Mouse (Mus musculus) frontal cortex, postnatal 36 days (tissue): ENCODE results near the gene Tprn.

Experiments
- DNase-seq, 2 experiments: peaks; one replicate each; pipeline ENCODE4 v3.0.0; 2022; ENCODE audit warnings: low spot score in 2 of 2

Gene Tprn

DNA sequence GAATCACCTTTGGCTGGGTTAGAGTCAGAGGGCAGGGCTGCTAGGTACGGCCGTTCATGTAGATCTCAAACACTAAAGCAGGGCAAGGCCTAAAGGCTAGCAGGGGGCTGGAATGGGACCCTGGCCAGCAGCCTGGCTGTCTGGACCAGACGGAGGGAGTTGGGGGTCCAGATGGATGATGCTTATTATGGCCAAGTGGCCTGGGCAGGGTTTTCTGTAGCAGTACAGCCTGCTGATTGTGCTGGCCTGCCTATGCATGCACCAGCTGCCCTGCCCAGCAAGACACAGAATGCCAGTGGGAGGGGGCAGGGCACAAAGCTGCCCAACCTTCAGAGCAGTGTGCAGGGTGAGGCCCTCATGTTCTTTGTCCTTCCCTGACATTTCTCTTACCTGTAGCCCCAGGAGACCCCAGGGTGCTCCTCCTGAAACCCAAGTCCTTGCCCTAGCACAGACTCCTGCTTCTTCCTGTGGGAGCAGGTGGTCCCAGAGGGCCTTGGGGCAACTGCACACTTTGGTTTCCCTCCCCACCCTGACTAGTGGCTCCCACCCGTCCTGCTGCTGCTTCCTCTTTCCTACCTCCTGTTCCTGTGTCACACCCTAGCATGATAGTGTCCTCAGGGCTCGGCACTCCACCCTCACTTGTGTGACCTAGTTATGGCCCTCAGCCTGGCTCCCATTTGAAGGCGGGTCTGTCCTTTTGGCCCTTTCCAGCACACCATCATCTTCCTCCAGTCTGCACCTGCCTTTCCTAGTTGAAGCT is 3.7 kb downstream of the Tprn start:
- DNase-seq = no peak

DNA sequence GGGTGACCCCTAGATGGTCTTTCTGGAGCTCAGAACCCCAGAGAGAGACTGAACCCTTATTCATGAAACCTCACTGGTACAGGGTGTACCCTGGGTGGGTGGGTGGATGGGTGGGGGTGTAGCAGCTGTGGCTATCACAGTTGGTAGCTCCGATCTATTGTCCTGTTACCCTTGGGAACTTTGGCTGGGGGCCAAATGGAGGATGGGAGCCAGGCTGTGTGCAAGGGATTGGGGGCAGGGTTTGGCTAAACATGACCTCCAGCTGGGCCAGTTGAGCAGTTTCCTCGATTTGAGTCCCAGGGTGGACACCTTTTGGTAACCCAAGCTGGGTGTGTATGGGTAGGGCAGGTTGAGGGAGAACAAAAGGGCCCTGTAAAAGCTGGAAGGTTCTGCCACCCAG is 4.3 kb downstream of the Tprn start:
- DNase-seq = no peak

DNA sequence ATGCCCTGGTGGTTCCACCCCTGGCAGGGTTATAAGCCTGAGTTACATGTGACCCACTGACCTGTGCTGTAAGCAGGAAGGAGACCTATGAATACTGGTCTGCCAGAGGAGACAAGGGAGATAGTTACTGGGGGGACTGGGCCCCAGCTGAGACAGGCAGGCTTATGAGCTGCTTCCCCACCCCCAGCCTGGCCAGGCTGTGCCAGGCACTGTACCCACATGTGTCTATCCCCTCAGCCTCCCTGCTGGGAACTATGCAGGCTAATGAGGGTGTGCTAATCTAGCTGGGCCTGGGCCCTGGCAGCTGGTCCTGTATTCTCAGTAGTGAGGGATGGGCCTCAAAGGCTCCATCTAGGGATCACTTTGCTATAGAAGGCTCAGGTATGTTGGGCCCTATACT is 4.8 kb downstream of the Tprn start:
- no peak for DNase-seq

DNA sequence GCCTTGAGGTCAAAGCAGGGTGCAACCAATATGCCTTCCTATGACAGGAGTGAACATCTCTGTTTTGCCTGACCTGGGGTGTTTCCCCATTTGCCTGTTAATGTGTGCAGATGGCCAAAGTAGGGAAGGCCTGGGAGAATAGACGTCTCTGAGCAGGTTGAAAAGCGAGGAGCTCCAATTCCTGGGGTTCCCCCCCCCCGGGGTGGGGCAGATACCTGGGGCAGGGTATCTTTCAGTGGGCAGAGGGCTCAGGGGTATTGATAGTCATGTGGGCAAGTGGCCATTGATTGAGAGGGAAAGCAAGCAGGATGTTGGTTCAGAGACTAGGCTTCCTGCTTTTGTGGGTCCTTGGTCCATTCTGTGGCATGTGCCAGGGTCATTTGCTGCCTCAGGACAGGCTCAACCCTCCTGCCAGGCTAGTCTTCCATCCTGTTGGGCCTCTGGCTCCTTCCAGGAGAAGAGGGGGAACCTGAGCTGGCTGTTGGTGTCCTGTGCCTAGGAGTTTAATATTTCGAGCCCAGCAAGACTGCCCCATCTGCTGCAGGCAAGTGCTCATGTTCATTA is 5.4 kb downstream of the Tprn start:
- no peak for DNase-seq

DNA sequence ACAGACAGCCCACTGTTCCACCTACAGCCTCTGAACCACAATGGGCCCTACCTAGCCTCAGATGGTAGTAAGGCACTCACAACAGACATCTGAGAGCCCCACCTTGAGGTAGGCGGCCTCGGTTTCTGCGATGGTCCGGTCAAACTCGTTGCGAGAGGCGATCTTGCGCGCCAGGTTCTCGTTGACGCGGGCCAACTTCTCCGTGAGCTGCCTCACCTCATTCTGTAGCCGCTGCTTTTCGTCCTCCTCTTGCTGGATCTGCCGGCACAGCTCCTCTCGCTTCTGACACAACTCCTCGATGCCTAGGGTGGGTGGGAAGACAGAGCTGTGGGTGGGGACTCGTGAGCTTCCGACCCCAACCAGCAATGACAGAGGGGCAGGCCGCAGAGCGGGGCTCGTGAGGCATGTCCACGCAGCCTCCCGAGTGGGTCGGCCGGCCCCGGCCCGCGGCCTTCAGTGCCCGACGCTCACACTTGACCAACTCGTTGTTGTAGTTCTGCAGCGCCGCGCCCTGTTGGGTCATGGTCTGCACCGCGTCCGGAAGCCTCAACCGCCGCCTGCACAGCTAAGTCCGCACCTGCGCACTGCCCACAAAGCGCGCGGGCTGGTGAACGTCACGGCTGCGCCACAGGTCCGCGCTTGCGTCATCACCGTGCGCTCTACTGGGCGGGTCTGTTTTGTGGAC is 9.6 kb downstream of the Tprn start, which contains the start of the genes Ssna1 and Anapc2:
Gene Ssna1 (minus strand): TSS at position 612 of the 685 bp plus-strand sequence.
Gene Anapc2 (plus strand): TSS at position 652 of the 685 bp plus-strand sequence.
- DNase-seq = peak; percentile 99

- no peak for DNase-seq
These were observed 10.1 kb downstream of the Tprn start for GRCm38 (mm10) chr2:25272515-25272914.

DNA sequence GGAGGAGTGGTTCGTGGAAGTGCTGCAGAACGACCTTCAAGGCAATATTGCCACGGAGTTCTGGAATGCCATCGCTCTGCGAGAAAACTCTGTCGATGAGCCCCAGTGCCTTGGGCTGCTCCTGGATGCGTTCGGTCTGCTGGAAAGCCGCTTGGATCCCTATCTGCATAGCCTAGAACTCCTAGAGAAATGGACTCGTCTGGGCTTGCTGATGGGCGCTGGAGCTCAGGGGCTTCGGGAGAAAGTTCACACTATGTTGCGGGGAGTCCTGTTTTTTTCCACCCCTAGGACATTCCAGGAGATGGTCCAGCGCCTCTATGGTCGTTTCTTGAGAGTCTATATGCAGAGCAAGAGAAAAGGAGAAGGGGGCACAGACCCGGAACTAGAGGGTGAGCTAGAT is 10.6 kb downstream of the Tprn start:
- no peak for DNase-seq

GRCm38 (mm10) chr2:25278928-25279882 is 16.8 kb downstream of the Tprn start:
- DNase-seq = peak; percentile 70 to 79

- DNase-seq = no peak
These were observed 23.1 kb downstream of the Tprn start for GRCm38 (mm10) chr2:25285551-25285950.

DNA sequence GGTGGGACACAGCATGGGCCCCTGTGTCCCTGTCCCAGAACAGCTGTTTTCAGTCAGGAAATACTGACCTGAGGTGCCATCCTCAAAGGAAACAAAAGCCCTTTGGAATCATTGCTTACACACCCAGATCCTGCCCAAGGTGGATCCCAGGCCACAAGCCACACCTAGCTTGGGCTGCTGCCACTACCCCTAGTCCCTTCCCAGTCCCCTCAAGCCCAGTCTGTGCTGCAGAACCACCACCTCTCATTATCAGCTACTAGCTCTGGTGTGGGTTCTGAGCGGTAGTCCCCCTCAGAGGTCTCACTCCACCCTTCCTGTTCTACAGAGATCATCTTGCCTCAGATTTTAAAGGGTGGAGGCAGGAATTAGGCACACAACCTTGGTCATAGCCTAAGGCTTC is 23.9 kb downstream of the Tprn start:
- no peak for DNase-seq

GRCm38 (mm10) chr2:25286837-25287636 is 24.6 kb downstream of the Tprn start:
- DNase-seq = no peak

GRCm38 (mm10) chr2:25287927-25288649 is 25.7 kb downstream of the Tprn start, which contains the start of gene Tmem210:
TSS of gene Tmem210 (plus strand) at chr2:25288145.
- DNase-seq = no peak

DNA sequence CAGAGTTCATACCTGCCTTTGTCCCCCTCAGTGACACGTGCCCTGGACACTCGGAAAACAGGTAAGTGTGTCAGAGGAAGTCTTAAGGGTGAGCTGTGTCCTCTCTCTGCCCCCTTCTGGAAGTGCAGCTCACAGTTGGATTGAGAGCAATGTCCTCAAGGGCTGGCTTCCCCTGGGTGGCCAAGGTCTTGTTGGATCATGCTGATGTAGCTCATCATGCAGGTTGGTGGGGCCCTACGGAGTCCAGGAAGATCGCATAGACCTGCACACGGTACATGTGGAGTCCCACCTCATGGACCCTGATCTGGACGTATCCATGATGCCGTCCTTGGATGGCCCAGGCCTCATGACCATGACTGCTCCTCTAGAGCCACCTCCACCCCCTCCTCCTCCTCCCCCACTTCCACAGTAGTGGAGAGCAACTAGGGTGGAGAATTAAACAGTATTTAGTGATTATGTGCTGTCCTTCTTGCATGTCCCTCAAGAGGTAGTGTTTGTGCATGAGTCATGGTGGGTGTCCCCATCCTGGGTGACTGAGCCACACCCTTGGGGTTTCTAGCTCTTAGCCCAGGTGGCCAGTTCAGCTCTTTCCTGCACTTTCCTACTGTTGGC is 26.4 kb downstream of the Tprn start:
- no peak for DNase-seq

DNA sequence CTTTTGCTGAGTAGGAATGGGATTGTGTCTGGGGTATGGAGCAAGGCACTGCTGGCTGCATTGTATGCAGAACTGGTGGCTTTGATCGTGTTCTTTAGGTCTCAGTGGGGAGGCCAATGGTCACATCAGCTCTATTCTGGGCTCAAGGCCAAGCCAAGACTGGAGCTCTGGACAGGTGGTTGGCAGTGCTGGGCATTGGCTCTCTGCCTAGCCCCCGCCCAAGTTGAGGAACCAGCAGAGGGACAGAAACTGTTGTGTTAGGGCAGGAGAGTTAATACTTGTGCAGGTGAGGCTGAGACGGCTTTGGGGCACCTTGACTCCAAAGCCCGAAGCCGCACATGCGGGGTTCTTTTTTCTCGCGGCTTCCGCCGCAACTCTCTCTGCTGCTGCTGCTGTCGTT is 27.2 kb downstream of the Tprn start, which contains the start of gene Lrrc26:
Gene Lrrc26 (plus strand): TSS at position 265 of the 400 bp plus-strand sequence.
- DNase-seq = no peak

DNA sequence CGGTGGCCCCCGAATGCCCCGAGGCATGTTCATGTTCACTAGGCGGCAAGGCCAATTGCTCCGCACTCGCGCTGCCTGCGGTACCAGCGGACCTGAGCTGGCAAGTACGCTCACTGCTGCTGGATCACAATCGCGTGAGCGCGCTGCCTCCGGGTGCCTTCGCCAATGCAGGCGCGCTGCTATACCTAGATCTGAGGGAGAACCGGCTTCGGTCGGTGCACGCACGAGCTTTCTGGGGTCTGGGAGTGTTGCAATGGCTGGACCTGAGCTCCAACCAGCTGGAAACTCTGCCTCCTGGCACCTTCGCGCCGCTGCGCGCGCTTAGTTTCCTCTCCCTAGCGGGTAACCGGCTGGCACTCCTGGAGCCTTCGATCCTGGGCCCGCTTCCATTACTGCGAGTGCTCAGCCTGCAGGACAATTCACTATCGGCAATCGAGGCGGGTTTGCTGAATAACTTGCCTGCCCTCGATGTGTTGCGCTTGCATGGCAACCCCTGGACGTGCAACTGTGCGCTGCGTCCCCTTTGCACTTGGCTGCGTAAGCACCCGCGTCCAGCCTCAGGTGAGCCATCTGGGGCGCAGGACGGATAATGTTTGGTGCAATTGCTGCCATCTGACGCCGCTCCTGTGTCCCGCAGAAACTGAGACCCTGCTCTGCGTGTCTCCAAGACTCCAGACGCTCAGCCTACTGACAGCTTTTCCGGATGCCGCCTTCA is 27.8 kb downstream of the Tprn start:
- peak; percentile 75 to 80 for DNase-seq

DNA sequence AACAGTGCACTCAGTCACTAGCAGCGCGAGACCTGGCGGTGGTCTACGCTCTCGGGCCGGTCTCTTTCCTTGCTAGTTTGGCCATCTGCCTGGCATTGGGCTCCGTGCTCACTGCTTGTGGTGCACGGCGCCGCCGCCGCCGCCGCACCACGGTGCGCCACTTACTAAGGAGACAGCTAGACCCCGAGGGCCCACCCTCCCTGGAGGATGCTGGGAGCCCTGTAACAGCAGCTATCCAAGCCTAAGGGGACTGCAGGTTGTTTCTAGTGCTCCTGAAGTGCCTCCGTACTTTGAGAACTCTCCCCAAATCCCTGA is 28.4 kb downstream of the Tprn start:
- peak in 1 of 2 experiments; percentile 36 for DNase-seq

GRCm38 (mm10) chr2:25291184-25292053 is 29.0 kb downstream of the Tprn start:
- no peak for DNase-seq

DNA sequence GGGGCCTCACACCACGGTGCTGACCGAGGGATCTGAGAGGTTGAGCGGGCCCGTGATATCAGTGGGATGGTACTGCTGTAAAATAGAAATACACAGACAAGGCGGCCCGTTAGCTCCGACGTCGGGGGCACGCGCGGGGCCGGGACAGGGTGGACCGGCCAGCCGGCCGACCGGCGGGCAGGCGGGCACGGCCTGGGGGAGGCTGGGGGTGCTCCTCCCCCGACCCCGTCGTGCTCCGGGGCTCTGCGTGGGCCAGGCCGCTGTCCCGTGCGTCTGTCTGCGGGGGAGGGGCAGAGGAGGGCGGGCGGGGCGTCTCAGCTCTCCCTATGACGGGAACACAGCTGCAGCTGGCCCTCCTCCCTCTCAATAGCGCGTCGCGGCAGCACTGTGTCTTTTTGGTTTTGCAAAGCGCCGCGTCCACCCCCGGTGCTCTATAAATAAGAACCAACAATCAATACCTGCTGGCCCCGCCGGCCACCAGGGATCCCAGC is 29.7 kb downstream of the Tprn start:
- DNase-seq = peak in 1 of 2 experiments; percentile 57
